ENCODE assay signal across 9 mouse cellular contexts in the genomic region with DNA sequence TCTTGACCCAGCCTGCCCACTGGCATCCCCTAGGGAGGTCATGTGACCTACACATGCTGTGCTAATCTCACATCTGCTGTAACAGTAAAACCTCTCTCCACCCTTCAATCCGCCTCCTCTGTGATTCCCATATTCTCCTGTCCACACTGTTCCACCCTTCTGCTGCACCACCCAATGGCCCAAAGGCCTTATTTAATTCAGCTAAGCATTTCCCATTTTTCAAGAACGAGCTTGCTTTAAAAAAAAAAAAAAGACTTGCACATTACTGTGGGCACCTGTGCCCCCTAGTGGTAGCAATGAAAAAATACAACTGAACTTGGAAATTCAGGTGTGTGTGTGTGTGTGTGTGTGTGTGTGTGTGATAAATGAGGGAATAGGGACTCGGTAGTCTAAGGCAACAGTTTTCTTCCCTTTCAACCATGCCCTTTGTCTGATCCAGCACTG. TPM values are rescaled to one million over a fixed set of nuclear protein-coding genes. Genes with fewer than 3 reads are reported as not detected.
DNase-seq lines count a peak whose midpoint lies in the region; ATAC-seq and TF ChIP-seq lines count a peak whose summit lies in the region.
"Had no signal": no experiment of that assay in that cellular context is flagged by ENCODE, and none has a peak within 500 bp of the region (broad histone marks: within the 10 kb centered on the region; RNA-seq: fewer than 3 reads in every experiment).

No protein-coding gene starts in this region.

- 36% methylated on average over 3 of the region's 3 CpGs for WGBS in midbrain, embryonic 10.5 days
- 29% methylated on average over 3 of the region's 3 CpGs for WGBS in midbrain, embryonic 16.5 days
- 16% methylated on average over 3 of the region's 3 CpGs for WGBS in heart, postnatal 0 days

- no peak overlapping the region for H3K4me2 ChIP-seq in midbrain, embryonic 16.5 days (ENCODE audit: low read length)
- H3K4me2 ChIP-seq in heart, postnatal 0 days (ENCODE audit: low read depth, low read length): no peak overlapping the region

- no peaks in the 10 kb centered on the region for H3K36me3 ChIP-seq in midbrain, embryonic 10.5 days
- no peaks in the 10 kb centered on the region for H3K36me3 ChIP-seq in midbrain, embryonic 16.5 days (ENCODE audit: control insufficient read depth, insufficient read depth, low read length)
- H3K36me3 ChIP-seq in heart, postnatal 0 days (replicated peaks; ENCODE audit: control insufficient read depth, insufficient read depth, low read length): no peaks in the 10 kb centered on the region

- TF ChIP-seq CTCF in heart, postnatal 0 days (IDR thresholded peaks at IDR 0.05; ENCODE audit: low read depth): peak; percentile 83

- no peak overlapping the region for H3K27ac ChIP-seq in midbrain, embryonic 10.5 days (replicated peaks)
- no peak overlapping the region for H3K27ac ChIP-seq in midbrain, embryonic 16.5 days (ENCODE audit: low read length)
- H3K27ac ChIP-seq in heart, postnatal 0 days (ENCODE audit: low read depth): no peak overlapping the region
- H3K27ac ChIP-seq: macrophage had no signal

- DNase-seq in midbrain, embryonic 10.5 days (ENCODE audit: low spot score): peak; percentile 18
- peak; percentile 13 for DNase-seq in c-Kit-positive CD71-negative TER-119-negative erythroid progenitor cells, embryonic 14.5 days (ENCODE audit: low read depth)
- DNase-seq in heart, postnatal 0 days (ENCODE audit: low spot score): peak; percentile 61
- DNase-seq in kidney, postnatal 14 days: peak; percentile 61
- peak; percentile 16 for DNase-seq in retina, adult 2 months (ENCODE audit: low read depth, low spot score)
- DNase-seq in ovary, postnatal 14 days (ENCODE audit: low spot score): no peak

- no peak; the same call in 1 of the 2 replicates for ATAC-seq in midbrain, embryonic 16.5 days
- peak; percentile 44; the same call in 1 of the 2 replicates for ATAC-seq in heart, postnatal 0 days (ENCODE audit: insufficient read depth, low read depth)
- ATAC-seq in erythroid progenitor cell, adult 5-6 weeks (replicated peaks; ENCODE audit: low FRiP score, poor library complexity, severe bottlenecking): no peak

- H3K27me3 ChIP-seq in midbrain, embryonic 10.5 days (ENCODE audit: low read depth, poor library complexity, severe bottlenecking): no peaks in the 10 kb centered on the region
- H3K27me3 ChIP-seq in midbrain, embryonic 16.5 days (ENCODE audit: control insufficient read depth, insufficient read depth, low read depth, low read length): no peaks in the 10 kb centered on the region
- H3K27me3 ChIP-seq in heart, postnatal 0 days (ENCODE audit: control insufficient read depth, insufficient read depth, low read length): no peaks in the 10 kb centered on the region

- no peak overlapping the region for H3K4me3 ChIP-seq in midbrain, embryonic 10.5 days
- H3K4me3 ChIP-seq in midbrain, embryonic 16.5 days (ENCODE audit: low read depth, low read length): no peak overlapping the region
- no peak overlapping the region for H3K4me3 ChIP-seq in heart, postnatal 0 days (ENCODE audit: low read depth, low read length)

- 0 out of 2 replicates have a peak, but pooled peaks cover 3% of the 10 kb centered on the region for H3K4me1 ChIP-seq in midbrain, embryonic 10.5 days
- H3K4me1 ChIP-seq in midbrain, embryonic 16.5 days (ENCODE audit: control insufficient read depth, insufficient read depth, low read length): no peaks in the 10 kb centered on the region; the same call in 1 of the 2 replicates
- H3K4me1 ChIP-seq in heart, postnatal 0 days (ENCODE audit: control insufficient read depth, insufficient read depth): no peaks in the 10 kb centered on the region

- H3K9ac ChIP-seq in midbrain, embryonic 16.5 days (ENCODE audit: low read depth, low read length): no peak overlapping the region
- no peak overlapping the region for H3K9ac ChIP-seq in heart, postnatal 0 days (replicated peaks; ENCODE audit: low read depth, low read length)

- no peaks in the 10 kb centered on the region for H3K9me3 ChIP-seq in midbrain, embryonic 10.5 days (replicated peaks)
- no peaks in the 10 kb centered on the region for H3K9me3 ChIP-seq in midbrain, embryonic 16.5 days (replicated peaks; ENCODE audit: control insufficient read depth, low read length, poor library complexity, severe bottlenecking)
- H3K9me3 ChIP-seq in heart, postnatal 0 days (replicated peaks; ENCODE audit: control insufficient read depth, low read length): no peaks in the 10 kb centered on the region

- TF ChIP-seq EP300 in heart, postnatal 0 days (IDR thresholded peaks at IDR 0.05; ENCODE audit: low read depth): no peak

RNA-seq across cellular contexts. Expression of gene Mtnr1b, which starts 5.8 kb away (rescaled TPM):
- polyA plus RNA-seq in midbrain, embryonic 10.5 days (2016; fragmentation: Nextera tagmentation; extraction: Ambion mirVana): not detected in 2 replicates
- not detected in 2 replicates for polyA plus RNA-seq in midbrain, embryonic 16.5 days (2015; fragmentation: Nextera tagmentation; extraction: Ambion mirVana)
- not detected in 2 replicates for total RNA-seq in heart, postnatal 0 days (2014; rRNA removed; ENCODE audit: low replicate concordance)
- not detected in 2 replicates for polyA plus RNA-seq in heart, postnatal 0 days (2015; fragmentation: Nextera tagmentation; extraction: Ambion mirVana)
- not detected in 2 replicates for total RNA-seq in erythroid progenitor cell, adult 5-6 weeks (2015; ENCODE audit: low replicate concordance)
- not detected in 2 replicates for total RNA-seq in erythroid progenitor cell, adult 5-6 weeks (2017; ENCODE audit: low replicate concordance)
- polyA plus RNA-seq: macrophage had no signal
